Mouse (Mus musculus): ENCODE data around the gene Hist2h2aa2. TPM values are rescaled to one million over a fixed set of nuclear protein-coding genes. Genes with fewer than 3 reads are reported as not detected.

The Hist2h2aa2 gene
- total RNA-seq, 2 experiments from 2014 or later, result 86.2 TPM; not detected in 1

DNA sequence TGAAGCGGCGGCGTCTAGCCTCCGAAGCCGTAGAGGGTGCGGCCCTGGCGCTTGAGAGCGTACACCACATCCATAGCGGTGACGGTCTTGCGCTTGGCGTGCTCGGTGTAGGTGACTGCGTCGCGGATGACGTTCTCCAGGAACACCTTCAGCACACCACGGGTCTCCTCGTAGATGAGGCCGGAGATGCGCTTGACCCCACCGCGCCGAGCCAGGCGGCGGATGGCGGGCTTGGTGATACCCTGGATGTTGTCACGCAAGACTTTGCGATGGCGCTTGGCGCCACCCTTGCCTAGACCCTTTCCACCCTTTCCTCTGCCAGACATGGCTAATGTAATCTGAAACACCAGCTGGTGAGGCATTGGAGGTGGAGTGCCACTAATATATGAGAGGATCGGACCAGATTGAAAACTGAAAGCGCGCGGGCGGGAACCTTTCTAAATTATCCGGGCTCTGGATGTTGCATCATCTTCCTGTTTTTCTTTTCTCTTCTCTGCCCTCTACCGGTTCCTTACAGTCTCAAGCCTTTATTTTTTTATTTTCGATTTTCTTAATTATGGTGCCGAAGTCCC is 23.0 kb upstream of the Hist2h2aa2 start, which contains the start of gene Hist2h4:
Hist2h4 (minus strand) TSS at position 333 of the 572 bp plus-strand sequence.
- ATAC-seq (replicated peaks; ENCODE audit: low FRiP score, low TSS enrichment, poor library complexity, severe bottlenecking), result peak; percentile 89

- ATAC-seq (replicated peaks; ENCODE audit: low FRiP score, low TSS enrichment, poor library complexity, severe bottlenecking), result peak; percentile 72
Observed at GRCm38 (mm10) chr3:96262216-96262875, 22.3 kb upstream of the Hist2h2aa2 start.

DNA sequence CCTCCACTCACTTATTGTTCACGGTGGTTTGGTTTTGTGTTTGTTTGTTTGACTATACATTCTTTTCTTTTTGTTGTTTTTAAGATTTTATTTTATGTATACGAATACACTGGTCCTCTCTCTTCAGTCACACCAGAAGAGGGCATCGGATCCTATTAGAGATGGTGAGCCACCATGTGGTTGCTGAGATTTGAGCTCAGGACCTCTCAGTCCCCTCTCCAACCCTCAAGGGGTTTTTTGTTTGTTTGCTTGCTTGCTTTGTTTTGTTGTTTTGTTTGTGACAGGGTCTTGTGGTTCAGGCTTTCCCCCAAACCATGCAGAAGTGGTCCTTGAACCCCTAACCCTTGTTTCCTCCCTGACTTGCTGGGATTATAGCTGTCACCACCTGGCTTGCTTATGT is 21.5 kb upstream of the Hist2h2aa2 start:
- no peak for ATAC-seq (replicated peaks; ENCODE audit: low FRiP score, low TSS enrichment, poor library complexity, severe bottlenecking)

DNA sequence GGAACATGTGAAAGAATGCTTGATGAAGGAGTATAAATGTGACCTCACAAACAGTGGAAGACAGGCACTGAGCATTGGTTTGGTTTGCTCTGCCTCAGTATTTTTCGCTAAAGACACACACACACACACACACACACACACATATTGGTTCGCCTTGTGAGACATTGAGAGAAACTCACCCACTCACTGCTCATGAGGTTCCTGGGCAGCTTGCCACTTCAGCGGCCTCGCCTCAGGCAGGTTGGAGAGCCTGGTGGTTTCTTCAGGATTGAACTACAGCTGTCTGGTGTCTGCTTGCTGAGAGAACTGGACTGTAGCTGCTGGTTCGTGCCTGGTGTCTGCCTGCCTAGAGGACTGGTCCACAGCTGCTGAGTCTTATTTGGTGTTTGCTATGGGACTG is 20.1 kb upstream of the Hist2h2aa2 start:
- ATAC-seq (replicated peaks; ENCODE audit: low FRiP score, low TSS enrichment, poor library complexity, severe bottlenecking), result no peak

DNA sequence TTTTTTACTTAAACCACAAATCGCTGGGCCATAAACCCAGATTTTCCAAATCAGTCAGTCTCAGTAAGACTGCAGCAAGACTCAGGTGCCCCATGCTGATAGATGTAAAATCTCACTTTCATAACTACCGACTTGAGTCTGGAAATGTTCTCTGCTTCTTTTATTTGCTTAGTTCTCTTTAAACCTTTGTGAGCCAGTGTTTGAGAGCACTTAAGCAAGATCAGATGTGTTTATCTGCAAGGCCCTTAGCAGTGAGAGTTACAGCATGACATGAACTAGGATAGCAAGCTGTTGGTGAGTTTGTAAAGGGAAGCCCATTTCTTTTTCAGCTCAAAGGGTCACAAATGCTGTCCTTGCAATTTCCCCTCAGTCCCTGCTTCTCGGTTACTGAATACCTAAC is 17.1 kb upstream of the Hist2h2aa2 start:
- no peak for ATAC-seq (replicated peaks; ENCODE audit: low FRiP score, low TSS enrichment, poor library complexity, severe bottlenecking)

DNA sequence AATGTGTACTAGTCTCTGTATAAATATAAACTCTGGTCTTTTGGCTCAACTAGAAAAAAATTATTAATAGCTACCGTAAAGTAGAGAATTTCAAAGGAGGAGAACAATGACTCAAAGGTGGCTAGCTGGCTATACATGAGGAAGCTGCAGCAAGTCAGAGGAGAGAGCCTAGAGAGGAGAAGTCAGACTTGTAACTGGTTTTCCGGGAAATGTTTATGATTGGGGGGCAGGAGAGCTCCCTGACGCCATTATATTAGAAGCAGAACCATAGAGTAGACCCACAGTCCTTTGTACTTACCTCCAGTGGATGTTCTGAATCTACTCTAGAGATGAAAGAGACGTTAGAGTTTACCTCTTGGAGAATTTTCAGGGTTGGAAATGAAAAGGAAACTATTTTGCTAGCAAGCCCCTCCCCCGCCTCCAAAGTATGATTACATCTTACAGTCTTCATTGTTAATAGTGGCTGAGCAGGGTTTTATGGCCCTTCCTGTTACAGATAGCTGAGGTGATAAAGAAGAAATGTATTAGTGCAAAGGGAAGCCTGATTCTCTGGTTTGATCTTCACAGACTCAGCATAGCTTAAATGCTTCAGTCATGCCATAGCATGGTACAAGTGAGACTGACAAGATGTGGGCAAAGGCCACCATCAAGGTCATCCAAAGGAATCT is 16.0 kb upstream of the Hist2h2aa2 start:
- ATAC-seq (replicated peaks; ENCODE audit: low FRiP score, low TSS enrichment, poor library complexity, severe bottlenecking), result no peak

DNA sequence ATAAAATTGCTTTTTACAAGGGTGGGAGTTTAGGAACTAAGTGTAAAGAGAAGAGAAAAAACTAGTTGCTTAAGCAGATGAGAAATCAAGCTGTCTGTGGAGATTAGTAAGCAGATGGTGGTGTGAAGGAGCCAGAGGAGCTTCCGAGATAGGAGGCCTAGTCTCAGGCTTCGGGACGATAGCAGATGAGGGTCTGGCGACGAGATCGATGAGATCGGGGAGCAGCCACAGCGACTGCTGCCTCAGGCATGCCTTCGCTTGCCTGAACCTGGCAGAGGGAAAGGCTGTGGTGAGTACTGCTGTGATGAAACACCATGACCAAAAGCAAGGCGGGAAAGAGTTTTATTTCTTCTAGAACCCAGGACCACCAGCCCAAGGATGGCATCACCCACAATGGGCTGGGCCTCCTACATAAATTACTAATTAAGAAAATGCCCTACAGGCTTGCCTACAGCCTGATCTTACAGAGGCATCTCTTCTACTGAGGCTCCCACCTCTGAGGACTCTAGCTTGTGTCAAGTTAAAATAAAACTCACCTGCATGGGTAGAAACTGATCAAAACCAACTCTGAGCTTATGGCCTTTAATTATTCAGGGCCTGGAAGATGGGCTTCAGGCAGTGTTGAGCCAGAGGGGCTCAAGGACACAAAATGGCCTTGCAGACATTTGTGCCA is 14.7 kb upstream of the Hist2h2aa2 start:
- peak; percentile 98 for ATAC-seq (replicated peaks; ENCODE audit: low FRiP score, low TSS enrichment, poor library complexity, severe bottlenecking)

DNA sequence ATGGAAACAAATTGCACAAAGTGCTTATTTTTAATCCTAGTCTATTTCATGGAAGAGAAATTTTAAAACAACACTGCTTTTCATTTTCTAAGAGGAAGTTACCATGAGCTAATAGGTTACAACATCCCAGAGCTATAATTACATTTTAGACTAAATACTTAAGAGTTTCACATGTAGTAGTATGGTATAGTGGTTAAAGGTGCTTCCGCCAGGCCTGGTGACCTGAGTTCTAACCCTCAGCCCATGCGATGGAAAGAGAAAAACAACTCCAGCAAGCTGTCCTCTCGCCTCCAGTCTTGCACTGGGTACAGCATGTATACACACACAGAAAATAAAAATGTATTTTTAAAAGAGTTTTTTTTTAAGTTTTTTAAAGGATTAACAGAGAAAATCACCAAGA is 11.7 kb upstream of the Hist2h2aa2 start:
- no peak for ATAC-seq (replicated peaks; ENCODE audit: low FRiP score, low TSS enrichment, poor library complexity, severe bottlenecking)

DNA sequence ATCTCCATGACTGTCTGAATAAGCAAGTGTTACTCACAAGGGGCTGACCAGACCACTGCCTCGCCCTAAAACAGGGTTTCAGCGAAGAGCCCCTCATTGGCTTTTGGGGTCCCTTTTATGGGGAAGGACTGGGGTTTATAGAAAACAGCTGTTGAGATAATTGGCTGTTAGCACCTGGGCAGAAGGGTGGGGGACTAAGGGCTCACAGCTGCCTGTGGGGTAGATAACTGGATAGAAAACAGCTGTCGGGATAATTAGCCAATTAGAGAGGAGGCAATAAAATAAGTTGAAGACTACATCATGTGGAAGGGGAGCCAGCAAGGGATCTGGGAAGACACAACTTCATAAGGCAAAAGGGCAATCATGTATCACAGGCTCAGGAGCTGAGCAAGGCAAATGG is 10.8 kb upstream of the Hist2h2aa2 start:
- ATAC-seq (replicated peaks; ENCODE audit: low FRiP score, low TSS enrichment, poor library complexity, severe bottlenecking), result no peak

DNA sequence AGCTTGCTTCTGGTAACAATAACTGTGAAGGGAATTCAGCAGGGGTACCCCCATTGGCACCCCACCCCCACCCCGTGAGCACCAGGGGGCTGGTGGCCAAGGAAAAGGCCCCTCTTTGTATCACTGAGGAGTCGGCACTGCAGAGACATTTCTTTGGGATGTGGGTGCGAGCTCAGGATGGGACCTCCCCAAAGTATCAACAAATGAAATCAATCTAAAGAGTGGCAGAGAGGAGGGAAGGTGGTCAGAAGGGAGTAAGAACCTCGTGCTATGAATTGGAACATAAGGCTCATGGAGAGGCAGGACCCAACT is 8.9 kb upstream of the Hist2h2aa2 start:
- ATAC-seq (replicated peaks; ENCODE audit: low FRiP score, low TSS enrichment, poor library complexity, severe bottlenecking), result no peak

DNA sequence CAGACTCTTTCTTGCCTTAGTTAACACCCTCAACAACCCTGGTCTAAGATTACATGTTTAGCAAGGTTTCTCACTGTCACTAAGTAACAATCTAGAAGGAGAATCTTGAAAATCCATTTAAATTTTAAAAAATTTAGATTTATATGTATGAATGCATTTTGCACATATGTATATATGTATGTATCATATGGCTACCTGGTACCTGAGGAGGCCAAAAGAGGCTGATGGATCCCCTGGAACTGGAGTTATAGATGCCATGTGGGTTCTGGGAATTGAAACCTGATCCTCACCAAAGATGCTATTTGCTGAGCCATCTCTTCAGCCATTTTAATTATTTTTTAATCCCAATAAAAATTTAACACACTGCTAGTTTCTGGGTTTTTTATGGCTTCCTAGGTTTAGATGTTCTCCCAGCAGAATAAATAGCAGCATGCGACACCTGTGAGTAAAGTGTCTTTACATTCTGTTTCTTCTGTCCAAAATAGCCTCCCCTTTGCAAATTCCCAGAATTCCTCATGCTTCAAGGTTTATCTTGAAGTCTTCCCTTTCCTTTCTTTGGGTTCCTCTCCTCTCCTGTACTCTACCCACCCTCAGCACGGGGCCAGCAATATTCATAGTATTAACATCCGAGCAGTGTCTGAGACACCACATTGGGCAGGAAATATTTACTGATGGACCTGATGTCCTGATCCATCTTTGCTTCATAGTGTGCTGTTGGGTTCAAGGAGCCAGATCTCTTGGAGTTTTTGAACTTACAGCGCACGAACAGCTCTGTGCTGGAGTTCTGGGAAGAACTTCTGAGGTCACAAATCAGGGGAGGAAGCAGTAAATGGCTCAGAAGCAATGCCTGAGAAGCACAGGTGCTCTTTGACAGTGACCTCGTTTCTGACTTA is 8.3 kb upstream of the Hist2h2aa2 start:
- no peak for ATAC-seq (replicated peaks; ENCODE audit: low FRiP score, low TSS enrichment, poor library complexity, severe bottlenecking)

GRCm38 (mm10) chr3:96247356-96248140 is 7.5 kb upstream of the Hist2h2aa2 start:
- ATAC-seq (replicated peaks; ENCODE audit: low FRiP score, low TSS enrichment, poor library complexity, severe bottlenecking), result no peak

- peak; percentile 75 for ATAC-seq (replicated peaks; ENCODE audit: low FRiP score, low TSS enrichment, poor library complexity, severe bottlenecking)
Observed at GRCm38 (mm10) chr3:96246427-96246856, 6.4 kb upstream of the Hist2h2aa2 start, which contains the start of gene Hist2h3c1. Gene Hist2h3c1, plus strand, starts transcription at chr3:96246685.

GRCm38 (mm10) chr3:96246018-96246417 is 5.9 kb upstream of the Hist2h2aa2 start:
- peak; percentile 72 for ATAC-seq (replicated peaks; ENCODE audit: low FRiP score, low TSS enrichment, poor library complexity, severe bottlenecking)

DNA sequence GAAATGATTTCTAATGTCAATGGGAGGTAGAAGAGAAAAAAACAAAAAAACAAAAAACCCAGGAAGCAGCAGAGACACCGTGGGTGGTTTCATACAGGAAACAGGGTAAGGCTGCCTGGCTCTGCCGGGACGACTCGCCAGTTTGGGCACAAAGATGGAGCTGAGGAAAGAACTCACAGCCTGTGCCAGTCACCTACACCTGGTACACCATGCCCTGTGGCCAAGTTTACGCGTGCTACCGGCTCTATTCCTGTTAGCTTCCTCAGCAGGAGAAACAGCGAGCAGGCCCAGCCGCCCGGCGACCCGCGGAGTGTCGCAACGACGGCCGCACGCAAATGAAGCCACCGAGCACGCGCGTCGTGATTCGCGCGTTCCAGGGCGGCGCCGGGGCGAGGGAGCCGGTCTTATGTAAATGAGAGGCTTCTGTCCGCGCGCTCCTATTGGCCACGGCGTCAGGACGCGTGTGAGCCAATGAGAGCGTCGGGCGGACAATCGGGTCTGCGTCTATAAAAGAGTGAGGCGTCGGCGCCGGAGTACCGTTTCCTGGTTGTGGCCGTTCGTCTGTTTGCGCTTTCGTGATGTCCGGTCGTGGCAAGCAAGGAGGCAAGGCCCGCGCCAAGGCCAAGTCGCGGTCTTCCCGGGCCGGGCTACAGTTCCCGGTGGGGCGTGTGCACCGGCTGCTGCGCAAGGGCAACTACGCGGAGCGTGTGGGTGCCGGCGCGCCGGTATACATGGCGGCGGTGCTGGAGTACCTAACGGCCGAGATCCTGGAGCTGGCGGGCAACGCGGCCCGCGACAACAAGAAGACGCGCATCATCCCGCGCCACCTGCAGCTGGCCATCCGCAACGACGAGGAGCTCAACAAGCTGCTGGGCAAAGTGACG is 5.2 kb upstream of the Hist2h2aa2 start, which contains the start of gene Hist2h2aa1:
Hist2h2aa1 (plus strand) TSS at position 495 of the 884 bp plus-strand sequence.
- ATAC-seq (replicated peaks; ENCODE audit: low FRiP score, low TSS enrichment, poor library complexity, severe bottlenecking), result peak; percentile 71

DNA sequence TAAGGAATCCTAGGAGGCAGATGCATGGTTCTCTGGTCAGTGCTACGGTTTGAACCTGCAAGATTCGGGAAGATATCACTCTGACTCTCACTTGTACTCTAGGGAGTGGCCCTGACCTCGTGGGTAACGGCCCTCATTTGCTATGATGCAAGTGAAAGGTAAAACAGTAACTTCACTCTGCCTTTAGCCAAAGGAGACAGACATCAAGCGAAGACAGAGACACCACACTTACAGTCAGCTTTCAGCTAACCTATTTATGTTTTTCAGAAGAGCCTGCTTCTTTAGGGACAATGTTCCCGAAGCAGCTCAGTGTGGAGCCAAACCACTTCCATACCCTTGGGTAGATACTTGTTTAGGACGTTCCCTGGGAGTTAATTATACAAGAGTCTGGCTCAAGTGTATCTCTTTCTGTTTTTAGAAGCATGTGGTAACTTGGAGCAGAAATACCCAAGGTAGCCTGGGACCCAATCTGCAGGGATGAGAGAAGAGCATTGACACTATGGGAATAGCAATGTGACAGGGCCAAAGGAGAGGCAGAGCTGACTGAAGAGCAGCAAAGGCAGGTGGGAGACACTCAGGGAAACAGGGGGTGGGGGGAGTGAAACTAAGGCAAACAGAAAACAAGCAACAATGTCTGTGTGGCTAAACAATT is 4.0 kb upstream of the Hist2h2aa2 start:
- no peak for ATAC-seq (replicated peaks; ENCODE audit: low FRiP score, low TSS enrichment, poor library complexity, severe bottlenecking)

- ATAC-seq (replicated peaks; ENCODE audit: low FRiP score, low TSS enrichment, poor library complexity, severe bottlenecking), result no peak
Observed at GRCm38 (mm10) chr3:96240799-96241197, 722 bp upstream of the Hist2h2aa2 start.

All from megakaryocyte-erythroid progenitor cell, adult 5-6 weeks (primary cell).